Mouse (Mus musculus) brain, adult 10 weeks (tissue): ENCODE data around the gene Acat1. TPM values are rescaled to one million over a fixed set of nuclear protein-coding genes. Genes with fewer than 3 reads are reported as not detected.

Source experiments
- polyA plus RNA-seq: library from polyadenylated mRNA; stranded (reverse); fragments of 350-450 nt; fragmentation: Illumina TruSeq; extraction: RNeasy Lipid Tissue Mini Kit (QIAGEN cat#74804); gene quantifications from one replicate; pipeline ENCODE4 v1.2.3, GENCODE M21; 2015; ENCODE audit warnings: low read depth, low replicate concordance

Gene Acat1
- polyA plus RNA-seq = 98.0 TPM

GRCm38 (mm10) chr9:53609968-53610781, at the start of gene Acat1:
Gene Acat1, minus strand, starts transcription at chr9:53610382.

DNA sequence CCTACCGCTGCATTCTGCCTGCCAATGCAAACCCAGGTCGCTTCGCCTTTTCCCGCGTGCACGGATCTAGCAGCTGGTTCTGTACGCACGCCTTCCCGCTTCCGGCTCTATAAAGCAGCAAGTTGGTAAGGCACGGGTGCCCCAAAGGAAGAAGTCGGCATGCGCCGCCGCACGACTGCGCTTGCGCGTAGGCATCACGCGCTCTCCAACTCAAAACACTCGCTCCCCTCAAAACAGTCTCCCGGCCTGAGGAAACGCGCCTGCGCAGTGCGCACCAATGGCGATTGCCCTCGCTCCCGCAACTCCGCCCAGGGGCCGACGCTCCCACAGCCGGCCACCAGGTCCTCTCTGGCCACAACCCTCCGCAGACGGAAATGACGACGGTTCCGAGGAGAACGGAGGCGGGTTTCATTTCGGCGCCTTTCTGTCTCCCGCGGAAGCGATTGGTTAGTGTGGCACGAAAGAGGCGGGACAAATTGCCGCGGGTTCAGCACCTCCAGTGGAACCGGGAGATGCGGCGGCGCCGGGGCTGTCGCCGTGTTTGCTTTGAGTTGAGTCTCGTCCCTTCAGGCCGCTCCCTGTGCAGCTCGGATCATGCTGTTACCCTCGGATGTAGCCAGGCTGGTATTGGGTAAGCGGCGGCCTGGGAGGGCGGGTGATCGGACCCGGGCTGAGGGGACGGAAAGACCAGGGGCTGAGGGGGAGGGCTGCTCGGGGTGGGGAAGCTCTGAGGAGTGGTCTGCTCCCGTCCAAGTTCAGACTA, 73.4 kb downstream of the Acat1 start, which contains the start of the genes Atm and Npat:
Gene Atm (minus strand): TSS at position 183 of the 763 bp plus-strand sequence.
Gene Npat (plus strand): TSS at position 490 of the 763 bp plus-strand sequence.

Other genes starting within 250 kb of the Acat1 start
- 6.4 TPM for gene Kdelc2, start 226.4 kb downstream of the Acat1 start, polyA plus RNA-seq
- gene 4930550C14Rik, start 208.1 kb downstream of the Acat1 start, polyA plus RNA-seq = 1.4 TPM
- 5.5 TPM for gene Atm, start 73.6 kb downstream of the Acat1 start, polyA plus RNA-seq
- gene Npat, start 73.3 kb downstream of the Acat1 start, polyA plus RNA-seq = 11.1 TPM
- gene Cul5, start 59.6 kb upstream of the Acat1 start, polyA plus RNA-seq = 34.1 TPM
- gene Rab39, start 95.8 kb upstream of the Acat1 start, polyA plus RNA-seq = 1.8 TPM
- gene Slc35f2, start 161.2 kb upstream of the Acat1 start, polyA plus RNA-seq = 3.6 TPM
- gene Sln, start 239.8 kb upstream of the Acat1 start, polyA plus RNA-seq = not detected